Mouse (Mus musculus) liver, adult 2 months (tissue): ENCODE results near the gene Fam192a. TPM values are rescaled to one million over a fixed set of nuclear protein-coding genes. Genes with fewer than 3 reads are reported as not detected.
A peak's percentile ranks its signal among the peaks of the same experiment; 100 is the strongest.

Experiments used
- DNase-seq: peaks from one replicate; pipeline ENCODE4 v3.0.0-alpha.2; 2011; ENCODE audit warnings: low read depth, low spot score; ENCODE audit errors: extremely low read depth
- H3K27ac ChIP-seq: fragments of 200-500 bp; replicated peaks from 2 replicates; pipeline ENCODE4 v1.5.1; 2012; ENCODE audit warnings: low read depth, mild to moderate bottlenecking, control low read depth, inconsistent platforms, low read length; ENCODE audit not compliant: insufficient read depth
- H3K27me3 ChIP-seq: fragments of 200-500 bp; 2 replicates; pipeline ENCODE4 v1.6.1; 2012; ENCODE audit warnings: mild to moderate bottlenecking, moderate library complexity, low read length, inconsistent platforms; ENCODE audit not compliant: control insufficient read depth, insufficient read depth
- H3K36me3 ChIP-seq: fragments of 200-500 bp; 2 replicates; pipeline ENCODE4 v1.6.1; 2012; ENCODE audit warnings: low read length, inconsistent platforms; ENCODE audit not compliant: control insufficient read depth, insufficient read depth
- H3K4me1 ChIP-seq: fragments of 200-500 bp; 2 replicates; pipeline ENCODE4 v1.6.1; 2011; ENCODE audit warnings: low read length; ENCODE audit not compliant: control insufficient read depth, insufficient read depth
- H3K4me3 ChIP-seq: fragments of 200-500 bp; 2 replicates; pipeline ENCODE4 v1.5.1; 2011; ENCODE audit warnings: low read depth, mild to moderate bottlenecking, control low read depth, low read length, moderate library complexity; ENCODE audit not compliant: insufficient read depth
- H3K79me2 ChIP-seq: fragments of 200-500 bp; 2 replicates; pipeline ENCODE4 v1.6.1; 2012; ENCODE audit warnings: inconsistent platforms, mild to moderate bottlenecking, low read length, moderate library complexity; ENCODE audit not compliant: control insufficient read depth, insufficient read depth
- H3K9ac ChIP-seq: fragments of 200-500 bp; 2 replicates; pipeline ENCODE4 v1.6.1; 2012; ENCODE audit warnings: low read depth, mild to moderate bottlenecking, control low read depth, inconsistent platforms, low read length
- CTCF ChIP-seq: fragments of 200-500 bp; IDR thresholded peaks from 2 replicates; pipeline ENCODE4 v1.5.1; 2011; ENCODE audit warnings: low read depth, low read length, control low read depth
- POLR2A ChIP-seq: fragments of 200-500 bp; IDR thresholded peaks from 2 replicates; pipeline ENCODE4 v1.6.1; 2011; ENCODE audit warnings: low read length, control low read depth; ENCODE audit not compliant: insufficient read depth; ENCODE audit errors: extremely low read depth
- WGBS: fragments of 180-500 bp; shearing (Covaris S2); methylation state at CpG from one replicate; pipeline ENCODE4 v1.1.7; 2018; 5-methylcytosine and 5-hydroxymethylcytosine counted together
- polyA plus RNA-seq: library from polyadenylated mRNA; depleted of rRNA; stranded (reverse); fragments of >200 nt; gene quantifications from 2 replicates; pipeline ENCODE4 v1.2.3, GENCODE M21; 2012
- total RNA-seq: library from RNA; depleted of rRNA; stranded (reverse); fragments of >200 nt; gene quantifications from 2 replicates; pipeline ENCODE4 v1.2.3, GENCODE M21; 2014

Gene Fam192a
- total and polyA plus RNA-seq, 2 experiments = 9.3 to 10.1 TPM

DNA sequence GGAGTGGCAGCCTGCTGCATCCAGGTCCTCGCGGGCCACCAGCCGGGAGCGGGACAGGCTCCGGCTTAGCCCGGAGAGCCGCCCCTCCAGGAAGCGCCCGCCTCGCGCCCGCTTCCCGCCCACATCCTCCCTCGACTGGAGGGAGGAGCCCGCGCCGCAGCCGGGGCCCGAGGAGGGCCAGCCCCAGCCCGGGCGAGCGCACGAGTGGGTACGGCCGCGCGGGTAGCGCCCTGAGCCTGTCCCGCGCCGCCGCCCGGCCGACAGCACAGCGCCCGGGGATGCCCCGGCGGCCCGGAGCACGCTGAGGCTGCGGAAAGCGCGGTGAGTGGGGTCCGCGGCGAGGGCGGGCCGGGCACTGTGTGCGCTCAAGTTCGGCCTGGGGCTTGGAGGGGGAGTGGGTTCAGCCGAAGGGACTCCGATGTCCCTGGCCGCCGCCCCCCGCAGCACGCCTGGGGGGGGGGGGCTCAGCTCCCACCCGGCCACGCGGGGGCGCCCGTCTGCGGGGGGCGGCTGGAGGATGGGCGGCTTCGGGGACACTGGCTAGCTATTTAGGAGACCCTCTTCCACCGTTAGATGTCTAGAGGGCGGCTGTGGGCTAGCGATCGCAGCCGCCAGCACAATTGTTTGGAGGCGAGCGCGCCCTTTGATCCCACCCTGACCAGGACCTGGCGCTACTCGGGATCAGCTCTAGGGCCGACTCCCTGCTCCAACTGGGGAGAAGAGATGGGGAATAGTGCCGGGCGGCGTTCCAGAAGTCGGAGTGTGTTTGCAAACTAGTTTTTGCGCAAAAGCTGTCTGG lies 68.7 kb downstream of the Fam192a start, which contains the start of gene Cpne2:
Gene Cpne2 (plus strand): TSS at position 118 of the 799 bp plus-strand sequence.
- TF ChIP-seq POLR2A (0 out of 2 replicates have a peak, but pooled peaks have one; percentile 12), CTCF (no peak)
- under 1% methylated on average over 73 of the region's 81 CpGs for WGBS
- Histone ChIP-seq H3K9ac (peak within 1 kb of the TSS; percentile 93), H3K27me3 (no peaks in the 10 kb centered on the region), H3K79me2 (peaks cover 5% of the 10 kb centered on the region; the same call in 1 of the 2 replicates), H3K4me3 (peak within 1 kb of the TSS; percentile 85), H3K36me3 (no peaks in the 10 kb centered on the region), H3K4me1 (peaks cover 21% of the 10 kb centered on the region), H3K27ac (peak within 1 kb of the TSS; percentile 23; the same call in 1 of the 2 replicates)
- peak; percentile 79 for DNase-seq

DNA sequence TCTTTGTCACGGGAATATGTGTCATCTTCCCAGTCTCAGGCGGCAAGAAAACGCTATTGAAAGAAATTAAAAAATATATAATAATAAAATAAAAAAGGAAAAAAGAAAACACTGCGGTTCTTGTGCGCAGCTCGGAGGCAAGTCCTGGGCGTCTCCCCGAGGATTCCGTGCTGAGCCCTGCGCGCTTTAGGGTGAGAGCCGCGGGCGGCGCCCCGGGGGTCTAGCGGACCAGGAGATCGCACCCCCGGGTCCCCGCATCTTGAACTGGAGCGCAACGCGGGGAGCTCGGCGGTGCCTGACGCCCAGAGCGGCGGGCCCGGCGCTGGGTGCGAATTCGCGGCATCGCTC lies 69.3 kb downstream of the Fam192a start:
- H3K9ac ChIP-seq = peak overlapping the region; percentile 93
- peaks cover 21% of the 10 kb centered on the region for H3K4me1 ChIP-seq
- no peaks in the 10 kb centered on the region for H3K27me3 ChIP-seq

DNA sequence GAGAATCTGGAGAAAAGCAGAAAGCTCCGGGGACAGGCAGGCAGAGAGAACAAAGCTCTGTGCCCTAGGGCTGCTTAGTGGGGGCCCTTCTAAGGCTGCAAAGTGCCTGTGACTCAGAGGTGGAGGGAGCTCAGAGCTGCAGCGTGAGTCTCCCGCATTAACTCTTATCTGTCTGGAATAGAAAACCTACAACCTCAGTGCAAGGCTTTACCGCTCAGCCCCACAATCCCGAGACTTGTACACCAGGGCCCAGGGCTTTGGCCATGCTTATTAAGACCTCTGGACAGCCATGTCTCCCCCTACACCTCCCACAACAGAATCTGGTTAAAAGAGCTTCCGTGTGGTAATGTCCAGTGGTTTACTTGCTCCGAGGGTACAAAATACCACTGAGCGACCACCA lies 69.8 kb downstream of the Fam192a start:
- Histone ChIP-seq H3K36me3 (no peaks in the 10 kb centered on the region), H3K4me3 (no peak overlapping the region), H3K27me3 (no peaks in the 10 kb centered on the region), H3K9ac (no peak overlapping the region), H3K79me2 (peaks cover 5% of the 10 kb centered on the region; the same call in 1 of the 2 replicates), H3K27ac (no peak overlapping the region), H3K4me1 (peaks cover 21% of the 10 kb centered on the region)
- TF ChIP-seq POLR2A (no peak), CTCF (no peak)
- no peak for DNase-seq
- 60% methylated on average over 8 of the region's 8 CpGs for WGBS

More for the DNA sequence above, 69.3 kb downstream of the Fam192a start:
- H3K27ac ChIP-seq = no peak overlapping the region
- 4% methylated on average over 34 of the region's 34 CpGs for WGBS
- peak overlapping the region; percentile 85; the same call in 1 of the 2 replicates for H3K4me3 ChIP-seq
- peaks cover 5% of the 10 kb centered on the region; the same call in 1 of the 2 replicates for H3K79me2 ChIP-seq
- H3K36me3 ChIP-seq = no peaks in the 10 kb centered on the region
- TF ChIP-seq CTCF = no peak
- no peak for DNase-seq

DNA sequence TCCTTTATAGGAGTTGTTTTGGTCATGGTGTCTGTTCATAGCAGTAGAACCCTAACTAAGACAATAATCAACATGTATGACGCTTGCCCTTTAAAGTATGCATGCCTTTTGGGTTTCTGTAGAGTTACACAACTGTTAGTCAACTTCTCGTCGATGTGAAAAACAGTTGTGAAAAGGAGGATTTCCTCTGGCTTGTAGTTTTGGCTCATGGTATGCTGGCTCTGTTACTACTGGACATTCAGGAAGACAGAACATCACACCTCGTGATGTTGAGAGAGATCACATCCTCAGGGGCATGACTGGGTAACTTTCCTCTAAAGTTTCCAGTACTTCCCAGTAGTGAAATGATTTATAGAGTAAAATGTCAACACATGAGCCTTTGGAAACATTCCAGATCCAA lies 71.2 kb downstream of the Fam192a start:
- H3K4me3 ChIP-seq = no peak overlapping the region
- no peaks in the 10 kb centered on the region for H3K27me3 ChIP-seq
- 31% methylated on average over 4 of the region's 4 CpGs for WGBS
- H3K4me1 ChIP-seq = peaks cover 21% of the 10 kb centered on the region
- TF ChIP-seq POLR2A (no peak), CTCF (no peak)
- 0 out of 2 replicates have a peak, but pooled peaks cover 5% of the 10 kb centered on the region for H3K79me2 ChIP-seq
- H3K27ac ChIP-seq = no peak overlapping the region
- DNase-seq = no peak
- H3K9ac ChIP-seq = no peak overlapping the region
- no peaks in the 10 kb centered on the region for H3K36me3 ChIP-seq

DNA sequence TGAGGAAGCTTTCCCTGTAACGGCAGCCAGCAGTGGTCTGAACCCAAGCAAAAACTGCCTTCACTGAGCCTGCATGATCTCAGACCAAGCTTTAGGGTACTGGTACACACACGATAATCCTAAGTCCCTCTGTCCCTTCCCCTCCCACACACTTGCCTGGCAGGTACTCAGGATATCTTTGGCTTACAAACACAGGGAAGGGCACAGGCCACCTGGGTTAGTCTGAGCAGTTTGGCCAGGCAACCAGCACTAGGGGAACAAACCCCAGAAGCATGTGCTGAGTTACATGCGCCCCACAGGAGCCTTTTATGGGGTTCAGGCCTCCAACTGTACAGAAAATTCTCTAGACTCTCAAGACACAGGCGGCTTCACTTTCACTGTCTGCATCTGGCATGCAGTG lies 71.9 kb downstream of the Fam192a start:
- H3K27ac ChIP-seq = no peak overlapping the region
- no peaks in the 10 kb centered on the region for H3K79me2 ChIP-seq
- H3K36me3 ChIP-seq = no peaks in the 10 kb centered on the region
- H3K9ac ChIP-seq = no peak overlapping the region
- no peak overlapping the region for H3K4me3 ChIP-seq
- no peaks in the 10 kb centered on the region for H3K27me3 ChIP-seq
- DNase-seq = peak; percentile 55
- peaks cover 21% of the 10 kb centered on the region for H3K4me1 ChIP-seq
- 56% methylated on average over 4 of the region's 4 CpGs for WGBS
- TF ChIP-seq CTCF = no peak
- TF ChIP-seq POLR2A = no peak

DNA sequence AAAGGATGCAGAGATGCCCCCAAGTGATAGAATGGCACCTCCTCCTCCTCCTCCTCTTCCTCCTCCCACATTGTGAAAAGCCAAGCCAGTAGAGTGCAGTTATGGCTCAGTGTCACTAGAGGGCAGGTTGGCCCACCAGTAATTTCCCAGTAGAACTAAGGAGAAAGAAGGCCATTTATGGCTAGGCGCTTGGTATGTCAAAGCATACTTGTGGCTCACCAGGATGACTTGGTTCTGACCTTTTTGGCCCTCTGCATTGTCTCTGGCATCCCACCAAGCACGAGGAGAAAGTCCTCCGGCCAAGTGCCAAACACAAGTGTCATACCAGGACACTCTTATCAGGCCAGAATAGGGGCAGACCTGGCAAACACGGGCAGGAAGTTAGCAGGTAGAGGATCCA lies 73.6 kb downstream of the Fam192a start:
- H3K4me1 ChIP-seq = peaks cover 11% of the 10 kb centered on the region
- 7% methylated on average over 4 of the region's 4 CpGs for WGBS
- H3K27me3 ChIP-seq = no peaks in the 10 kb centered on the region
- no peak overlapping the region for H3K4me3 ChIP-seq
- H3K79me2 ChIP-seq = no peaks in the 10 kb centered on the region
- peak; percentile 87 for DNase-seq
- H3K36me3 ChIP-seq = peaks cover 3% of the 10 kb centered on the region; the same call in 1 of the 2 replicates
- no peak overlapping the region for H3K27ac ChIP-seq
- H3K9ac ChIP-seq = no peak overlapping the region
- no peak for TF ChIP-seq POLR2A
- peak; percentile 50; the same call in 1 of the 2 replicates for TF ChIP-seq CTCF
